Mouse (Mus musculus): ENCODE results near the gene Ugt1a7c. TPM values are rescaled to one million over a fixed set of nuclear protein-coding genes. Genes with fewer than 3 reads are reported as not detected.

The Ugt1a7c gene
- polyA plus RNA-seq, 1 experiment, result 96.9 TPM

DNA sequence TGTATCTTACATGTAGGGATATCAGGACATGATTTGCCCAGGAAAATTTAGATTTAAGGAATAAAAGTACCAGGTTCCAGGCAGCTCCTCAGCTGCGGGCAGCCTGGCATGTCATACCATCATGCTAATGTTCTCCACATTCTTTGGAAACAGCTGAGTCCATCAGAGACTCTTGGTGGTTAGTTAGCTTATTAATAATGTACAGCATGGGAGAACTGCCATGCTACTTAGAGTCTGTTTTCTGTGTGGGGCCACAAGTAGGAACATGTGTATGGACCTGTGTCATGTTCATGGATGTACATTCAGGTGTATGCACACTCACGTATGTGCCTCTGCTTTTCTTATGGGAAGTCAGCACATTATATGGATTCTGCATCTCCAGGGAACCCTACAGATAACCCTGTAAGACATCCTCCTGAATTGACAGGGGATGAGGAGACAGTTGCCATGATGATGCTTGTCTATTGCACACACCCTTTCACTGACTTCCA, 119.6 kb downstream of the Ugt1a7c start:
- Histone ChIP-seq H3K4me3 (ENCODE audit: insufficient read depth, low read depth, low read length) (no peak overlapping the region), H3K27me3 (replicated peaks; ENCODE audit: control insufficient read depth, insufficient read depth, low read length) (no peaks in the 10 kb centered on the region), H3K36me3 (ENCODE audit: control insufficient read depth, insufficient read depth, low read length) (no peaks in the 10 kb centered on the region), H3K27ac (ENCODE audit: insufficient read depth, low read depth, low read length) (no peak overlapping the region), H3K4me1 (ENCODE audit: control insufficient read depth, insufficient read depth, low read length) (no peaks in the 10 kb centered on the region)
- no peak for DNase-seq
- 76% methylated on average over 2 of the region's 2 CpGs for WGBS
- TF ChIP-seq POLR2A (IDR thresholded peaks at IDR 0.05; ENCODE audit: low read depth, low read length) (no peak), CTCF (conservative IDR thresholded peaks at IDR 0.05; ENCODE audit: insufficient read depth, insufficient read length, low read depth, low read length) (no peak)

DNA sequence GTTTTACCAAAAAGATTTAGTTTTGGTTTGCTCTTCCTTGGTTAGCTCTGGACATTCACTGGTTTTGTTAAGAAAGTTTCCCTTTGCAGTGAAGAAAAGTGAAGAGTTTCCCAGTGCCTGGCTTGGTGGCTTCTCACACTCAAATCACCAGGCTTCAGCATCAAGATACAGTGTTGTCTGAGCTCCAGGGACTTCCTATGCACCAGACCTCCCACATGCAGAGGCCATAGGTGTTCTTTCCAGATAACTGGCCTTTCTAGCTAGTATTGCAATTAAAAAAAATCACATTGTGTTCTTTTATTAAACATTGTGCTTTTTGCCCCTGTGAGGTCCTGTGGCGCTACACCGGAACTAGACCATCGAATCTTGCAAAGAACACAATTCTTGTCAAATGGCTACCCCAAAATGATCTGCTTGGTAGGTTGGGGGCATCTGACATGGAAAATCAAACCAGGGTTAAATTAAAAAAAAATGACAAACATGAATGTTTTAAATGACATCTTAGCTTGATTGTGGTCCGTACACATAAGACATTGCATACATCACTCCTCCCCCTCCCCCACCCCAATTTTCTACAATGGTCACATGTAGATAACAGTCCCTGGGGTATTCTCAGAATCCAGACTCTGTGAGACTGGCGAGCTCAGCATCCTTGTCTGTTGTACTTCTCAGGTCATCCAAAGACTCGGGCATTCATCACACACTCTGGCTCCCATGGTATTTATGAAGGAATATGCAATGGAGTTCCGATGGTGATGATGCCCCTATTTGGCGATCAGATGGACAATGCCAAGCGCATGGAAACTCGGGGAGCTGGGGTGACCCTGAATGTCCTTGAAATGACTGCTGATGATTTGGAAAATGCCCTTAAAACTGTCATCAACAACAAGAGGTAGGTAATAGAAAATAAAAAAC, 120.9 kb downstream of the Ugt1a7c start:
- WGBS, result 73% methylated on average over 10 of the region's 10 CpGs
- DNase-seq, result peak; percentile 15
- Histone ChIP-seq H3K4me3 (ENCODE audit: insufficient read depth, low read depth, low read length) (no peak overlapping the region), H3K36me3 (ENCODE audit: control insufficient read depth, insufficient read depth, low read length) (no peaks in the 10 kb centered on the region), H3K4me1 (ENCODE audit: control insufficient read depth, insufficient read depth, low read length) (no peaks in the 10 kb centered on the region), H3K27me3 (replicated peaks; ENCODE audit: control insufficient read depth, insufficient read depth, low read length) (no peaks in the 10 kb centered on the region), H3K27ac (ENCODE audit: insufficient read depth, low read depth, low read length) (no peak overlapping the region)
- TF ChIP-seq POLR2A (IDR thresholded peaks at IDR 0.05; ENCODE audit: low read depth, low read length) (no peak), CTCF (conservative IDR thresholded peaks at IDR 0.05; ENCODE audit: insufficient read depth, insufficient read length, low read depth, low read length) (no peak)

DNA sequence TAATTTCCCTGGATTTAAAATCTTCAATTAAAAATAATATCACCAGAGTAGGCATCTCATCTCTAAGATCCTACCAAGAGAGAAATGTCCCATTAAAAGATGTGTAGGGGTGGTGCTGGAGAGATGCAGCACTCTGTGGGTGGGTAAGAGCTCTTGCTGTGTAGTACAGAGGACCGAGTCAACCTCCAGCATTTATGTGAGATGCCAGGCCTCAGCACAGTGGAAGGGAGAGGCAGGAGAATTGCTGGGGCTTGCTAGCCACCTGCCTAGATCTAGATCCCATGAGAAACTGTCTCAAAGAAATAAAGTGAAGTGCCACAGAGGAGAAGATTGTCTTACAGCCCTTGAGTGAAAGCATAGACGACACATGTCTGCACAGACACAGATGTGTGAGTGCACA, 121.7 kb downstream of the Ugt1a7c start:
- DNase-seq, result no peak
- Histone ChIP-seq H3K4me3 (ENCODE audit: insufficient read depth, low read depth, low read length) (no peak overlapping the region), H3K27ac (ENCODE audit: insufficient read depth, low read depth, low read length) (no peak overlapping the region), H3K4me1 (ENCODE audit: control insufficient read depth, insufficient read depth, low read length) (no peaks in the 10 kb centered on the region), H3K27me3 (replicated peaks; ENCODE audit: control insufficient read depth, insufficient read depth, low read length) (no peaks in the 10 kb centered on the region), H3K36me3 (ENCODE audit: control insufficient read depth, insufficient read depth, low read length) (no peaks in the 10 kb centered on the region)
- 62% methylated on average over 2 of the region's 2 CpGs for WGBS
- TF ChIP-seq POLR2A (IDR thresholded peaks at IDR 0.05; ENCODE audit: low read depth, low read length), result no peak
- no peak for TF ChIP-seq CTCF (conservative IDR thresholded peaks at IDR 0.05; ENCODE audit: insufficient read depth, insufficient read length, low read depth, low read length)

DNA sequence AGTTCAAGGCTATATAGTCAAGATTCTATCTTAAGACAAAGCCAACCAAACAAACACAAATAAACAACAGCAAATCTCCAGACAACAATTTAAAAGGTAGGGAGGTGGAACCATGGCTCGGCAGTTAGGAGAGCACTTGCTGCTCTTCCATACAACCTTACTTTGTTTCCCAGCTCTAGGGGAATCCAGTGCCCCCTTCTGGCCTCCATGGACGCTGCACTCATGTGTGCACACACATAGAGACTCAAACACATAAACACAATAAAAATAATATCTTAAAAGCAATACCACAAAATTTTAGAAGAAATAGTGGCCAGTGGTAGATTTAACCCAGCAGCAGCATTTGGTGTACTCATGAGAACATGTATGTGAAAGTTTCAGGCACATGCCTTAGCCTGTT, 122.3 kb downstream of the Ugt1a7c start:
- peak; percentile 20 for DNase-seq
- Histone ChIP-seq H3K4me1 (ENCODE audit: control insufficient read depth, insufficient read depth, low read length) (no peaks in the 10 kb centered on the region), H3K36me3 (ENCODE audit: control insufficient read depth, insufficient read depth, low read length) (no peaks in the 10 kb centered on the region), H3K27ac (ENCODE audit: insufficient read depth, low read depth, low read length) (no peak overlapping the region), H3K4me3 (ENCODE audit: insufficient read depth, low read depth, low read length) (no peak overlapping the region), H3K27me3 (replicated peaks; ENCODE audit: control insufficient read depth, insufficient read depth, low read length) (no peaks in the 10 kb centered on the region)
- no peak for TF ChIP-seq CTCF (conservative IDR thresholded peaks at IDR 0.05; ENCODE audit: insufficient read depth, insufficient read length, low read depth, low read length)
- no peak for TF ChIP-seq POLR2A (IDR thresholded peaks at IDR 0.05; ENCODE audit: low read depth, low read length)
- 55% methylated on average over 2 of the region's 2 CpGs for WGBS

DNA sequence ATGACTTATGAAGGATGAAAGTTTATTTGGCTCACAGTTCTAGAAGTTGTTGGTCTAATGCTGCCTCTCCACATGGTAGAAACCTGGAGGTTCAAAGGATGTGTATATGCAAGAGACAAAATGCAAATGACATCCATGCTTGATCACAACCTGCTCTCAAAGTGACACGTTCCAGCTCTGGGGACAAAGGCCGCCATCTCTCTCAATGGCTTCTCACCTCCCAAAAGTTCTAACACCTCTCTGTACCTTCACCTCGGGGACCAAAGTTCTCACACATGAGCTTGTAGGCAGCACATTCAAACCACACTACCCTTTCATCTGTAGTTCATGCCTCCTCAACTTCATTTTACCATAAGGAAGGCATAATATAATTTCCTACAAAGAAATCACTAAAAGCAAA, 122.7 kb downstream of the Ugt1a7c start:
- H3K27ac ChIP-seq (ENCODE audit: insufficient read depth, low read depth, low read length), result no peak overlapping the region

DNA sequence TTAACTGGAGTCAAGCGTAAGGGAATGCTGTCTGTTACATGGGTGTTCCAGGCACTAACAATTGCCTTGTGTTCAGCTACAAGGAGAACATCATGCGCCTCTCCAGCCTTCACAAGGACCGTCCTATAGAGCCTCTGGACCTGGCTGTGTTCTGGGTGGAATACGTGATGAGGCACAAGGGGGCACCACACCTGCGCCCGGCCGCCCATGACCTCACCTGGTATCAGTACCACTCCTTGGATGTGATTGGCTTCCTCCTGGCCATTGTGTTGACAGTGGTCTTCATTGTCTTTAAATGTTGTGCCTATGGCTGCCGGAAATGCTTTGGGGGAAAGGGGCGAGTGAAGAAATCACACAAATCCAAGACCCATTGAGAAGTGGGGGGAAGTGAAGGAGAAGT, 123.2 kb downstream of the Ugt1a7c start:
- H3K4me3 ChIP-seq (ENCODE audit: insufficient read depth, low read depth, low read length), result no peak overlapping the region
- DNase-seq, result peak; percentile 23
- H3K4me1 ChIP-seq (ENCODE audit: control insufficient read depth, insufficient read depth, low read length), result no peaks in the 10 kb centered on the region
- H3K36me3 ChIP-seq (ENCODE audit: control insufficient read depth, insufficient read depth, low read length), result no peaks in the 10 kb centered on the region
- no peaks in the 10 kb centered on the region for H3K27me3 ChIP-seq (replicated peaks; ENCODE audit: control insufficient read depth, insufficient read depth, low read length)
- TF ChIP-seq CTCF (conservative IDR thresholded peaks at IDR 0.05; ENCODE audit: insufficient read depth, insufficient read length, low read depth, low read length), result no peak
- TF ChIP-seq POLR2A (IDR thresholded peaks at IDR 0.05; ENCODE audit: low read depth, low read length), result no peak
- H3K27ac ChIP-seq (ENCODE audit: insufficient read depth, low read depth, low read length), result no peak overlapping the region
- WGBS, result 74% methylated on average over 9 of the region's 9 CpGs

More for the DNA sequence above, 122.7 kb downstream of the Ugt1a7c start:
- 33% methylated on average over 3 of the region's 3 CpGs for WGBS
- Histone ChIP-seq H3K4me3 (ENCODE audit: insufficient read depth, low read depth, low read length) (no peak overlapping the region), H3K4me1 (ENCODE audit: control insufficient read depth, insufficient read depth, low read length) (no peaks in the 10 kb centered on the region), H3K36me3 (ENCODE audit: control insufficient read depth, insufficient read depth, low read length) (no peaks in the 10 kb centered on the region), H3K27me3 (replicated peaks; ENCODE audit: control insufficient read depth, insufficient read depth, low read length) (no peaks in the 10 kb centered on the region)
- TF ChIP-seq CTCF (conservative IDR thresholded peaks at IDR 0.05; ENCODE audit: insufficient read depth, insufficient read length, low read depth, low read length), result no peak
- TF ChIP-seq POLR2A (IDR thresholded peaks at IDR 0.05; ENCODE audit: low read depth, low read length), result no peak
- DNase-seq, result no peak

DNA sequence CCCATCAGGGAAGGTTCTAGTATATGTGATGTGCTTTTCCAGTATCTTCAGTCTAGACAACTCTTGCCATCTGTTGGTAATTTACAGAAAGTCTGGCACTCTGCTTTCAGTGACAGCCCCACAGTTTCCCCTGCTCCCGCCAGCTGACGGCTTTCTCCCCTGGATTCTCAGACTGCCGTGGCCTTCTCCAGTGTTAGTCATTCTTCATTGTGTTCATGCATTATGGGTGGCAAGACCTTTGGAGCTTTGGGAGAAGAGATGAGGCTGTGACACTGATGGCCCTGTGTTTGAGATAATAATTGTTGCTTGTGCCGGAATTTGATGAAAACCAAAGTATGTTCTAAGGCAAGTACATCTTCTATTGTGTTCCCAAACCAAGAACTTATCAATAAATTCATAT, 123.7 kb downstream of the Ugt1a7c start:
- TF ChIP-seq POLR2A (IDR thresholded peaks at IDR 0.05; ENCODE audit: low read depth, low read length) (no peak), CTCF (conservative IDR thresholded peaks at IDR 0.05; ENCODE audit: insufficient read depth, insufficient read length, low read depth, low read length) (no peak)

More for the DNA sequence above, 123.7 kb downstream of the Ugt1a7c start:
- DNase-seq, result no peak
- no peaks in the 10 kb centered on the region for H3K27me3 ChIP-seq (replicated peaks; ENCODE audit: control insufficient read depth, insufficient read depth, low read length)
- H3K27ac ChIP-seq (ENCODE audit: insufficient read depth, low read depth, low read length), result no peak overlapping the region
- H3K36me3 ChIP-seq (ENCODE audit: control insufficient read depth, insufficient read depth, low read length), result no peaks in the 10 kb centered on the region
- no peak overlapping the region for H3K4me3 ChIP-seq (ENCODE audit: insufficient read depth, low read depth, low read length)
- no peaks in the 10 kb centered on the region for H3K4me1 ChIP-seq (ENCODE audit: control insufficient read depth, insufficient read depth, low read length)
- 50% methylated on average over 4 of the region's 4 CpGs for WGBS
